Mouse (Mus musculus) embryo, embryonic 10.5 days (tissue): ENCODE results near the gene Snta1.

Experiments
- DNase-seq: peaks from one replicate; pipeline ENCODE4 v3.0.0-alpha.2; 2015; ENCODE audit warnings: low spot score

Gene Snta1

GRCm38 (mm10) chr2:154372151-154372829 lies 35.6 kb downstream of the Snta1 start:
- peak; percentile 93 for DNase-seq

- DNase-seq, result no peak
These were observed 40.4 kb downstream of the Snta1 start for GRCm38 (mm10) chr2:154367510-154367909.

DNA sequence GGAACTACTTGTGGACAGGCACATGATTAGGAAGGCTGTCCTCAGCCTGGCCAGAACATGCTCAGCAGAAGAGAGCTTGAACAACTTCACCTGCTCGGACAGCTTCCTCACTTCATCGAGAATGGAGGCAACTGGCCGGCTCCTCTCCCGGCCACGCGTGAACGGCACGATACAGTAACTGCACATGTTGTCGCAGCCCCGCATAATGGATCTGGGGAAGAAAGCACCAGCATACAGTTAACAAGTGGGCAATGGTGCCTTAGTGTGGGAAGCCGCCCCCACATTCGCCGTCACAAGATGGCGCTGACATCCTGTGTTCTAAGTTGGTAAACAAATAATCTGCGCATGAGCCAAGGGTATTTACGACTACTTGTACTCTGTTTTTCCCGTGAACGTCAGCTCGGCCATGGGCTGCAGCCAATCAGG lies 53.9 kb downstream of the Snta1 start:
- peak; percentile 14 for DNase-seq

DNA sequence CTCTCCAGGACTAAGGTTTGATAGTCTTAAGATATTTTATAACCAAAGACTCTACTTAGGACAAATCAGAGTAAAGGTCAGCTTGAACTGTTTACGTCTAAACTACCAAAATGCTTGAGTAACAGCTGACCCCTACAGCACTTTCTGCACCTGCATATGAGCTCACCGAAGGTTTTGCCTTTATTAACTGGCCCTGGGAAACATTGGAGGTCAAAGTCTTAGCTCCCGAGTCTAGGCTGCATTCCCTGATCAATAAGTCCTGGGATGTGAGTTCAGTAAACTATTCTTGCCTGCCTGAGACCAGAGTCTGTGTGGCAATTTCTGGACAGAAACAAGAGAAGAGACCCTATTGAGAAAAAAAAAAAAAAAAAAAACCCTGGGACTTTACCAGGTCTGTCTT lies 59.7 kb downstream of the Snta1 start:
- DNase-seq, result no peak

DNA sequence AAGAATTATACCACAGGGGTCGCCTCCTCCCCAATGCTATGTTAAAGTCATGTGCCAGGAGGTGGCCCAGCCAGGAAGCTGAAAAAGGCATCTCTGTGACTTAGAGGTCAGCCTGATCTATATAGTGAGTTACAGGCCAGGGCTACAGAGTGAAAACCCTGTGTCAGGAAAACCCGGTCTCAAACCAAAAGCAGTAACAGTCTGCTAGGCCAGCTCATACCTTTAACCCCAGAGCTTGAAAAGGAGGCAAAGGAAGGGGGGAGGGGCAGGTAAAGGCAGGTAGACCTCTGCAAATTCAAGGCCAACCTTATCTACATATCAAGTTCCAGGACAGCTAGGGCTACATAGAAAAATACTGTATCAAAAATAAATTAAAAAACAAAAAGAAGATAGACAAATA lies 68.5 kb downstream of the Snta1 start:
- no peak for DNase-seq

DNA sequence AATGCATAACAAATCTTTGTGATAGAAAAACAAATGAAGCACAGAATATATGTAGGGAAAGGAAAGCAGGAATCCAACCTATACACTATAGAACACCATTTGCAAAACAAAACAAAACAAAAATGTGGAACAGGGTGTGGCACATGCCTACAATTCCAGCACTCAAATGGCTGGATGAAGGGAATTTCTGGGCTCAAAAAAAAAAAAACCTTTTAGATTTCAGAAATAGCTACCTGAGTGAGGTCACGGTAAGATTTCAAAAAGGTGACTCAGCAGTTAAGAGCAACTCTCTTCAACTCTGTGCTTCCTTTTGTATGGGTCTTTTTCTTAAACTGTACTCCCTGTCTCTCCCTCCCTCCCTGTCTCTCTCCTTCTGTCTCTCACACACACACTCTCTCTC lies 69.7 kb downstream of the Snta1 start:
- no peak for DNase-seq

DNA sequence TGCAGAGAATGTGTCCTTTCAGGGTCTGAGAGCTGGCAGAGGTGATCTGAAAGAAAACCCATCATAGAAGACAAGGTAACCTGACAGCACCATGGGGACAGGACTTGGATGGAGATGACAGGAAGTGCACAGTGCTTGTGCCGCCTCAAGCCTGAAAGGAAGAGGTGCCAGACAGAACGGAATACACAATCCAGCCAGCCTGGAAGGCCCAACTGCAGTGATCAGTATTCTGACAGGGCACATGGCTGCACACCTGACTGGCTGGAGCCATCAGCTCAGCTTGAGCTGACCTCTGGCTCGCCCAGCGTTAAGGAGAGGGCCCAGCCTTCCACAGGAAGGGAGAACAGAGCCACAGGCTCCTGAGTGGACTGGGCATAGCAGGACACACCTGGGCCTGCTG lies 72.3 kb downstream of the Snta1 start:
- DNase-seq, result no peak

DNA sequence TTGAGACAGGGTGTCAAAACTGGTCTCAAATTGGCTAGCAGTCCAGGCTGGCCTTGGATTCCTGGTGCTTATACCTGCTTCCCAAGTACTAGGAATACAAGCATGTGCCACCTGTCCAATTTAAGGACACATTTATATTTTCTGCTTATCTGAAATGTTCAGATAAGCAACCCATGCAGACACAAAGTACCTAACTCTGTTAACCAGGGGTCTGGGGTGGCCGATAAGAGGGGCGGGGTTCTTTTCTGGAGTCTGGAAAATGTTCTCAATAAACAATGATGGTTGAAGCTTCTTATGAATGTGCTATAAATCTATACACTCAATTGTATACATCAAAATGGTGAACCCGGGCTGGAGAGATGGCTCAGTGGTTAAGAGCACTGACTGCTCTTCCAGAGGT lies 81.0 kb downstream of the Snta1 start:
- DNase-seq, result no peak
